Mouse (Mus musculus) midbrain, embryonic 16.5 days (tissue): ENCODE data around the gene 4933402J07Rik. TPM values are rescaled to one million over a fixed set of nuclear protein-coding genes. Genes with fewer than 3 reads are reported as not detected.

Experiments used
- ATAC-seq: fragments of 200-750 bp; cut with Nextera tagmentation; 2 replicates; pipeline ENCODE4 v1.8.0; 2017; ENCODE audit warnings: moderate TSS enrichment
- H3K27ac ChIP-seq: fragments of 300-500 bp; sonication (generic); 2 replicates; pipeline ENCODE4 v1.5.1; 2014; ENCODE audit warnings: mild to moderate bottlenecking, low read length, mixed read lengths
- H3K27me3 ChIP-seq: fragments of 300-500 bp; sonication (generic); 2 replicates; pipeline ENCODE4 v1.6.1; 2014; ENCODE audit warnings: low read depth, low read length, mixed read lengths; ENCODE audit not compliant: control insufficient read depth, insufficient read depth
- H3K36me3 ChIP-seq: fragments of 300-500 bp; sonication (generic); 2 replicates; pipeline ENCODE4 v1.6.1; 2014; ENCODE audit warnings: mild to moderate bottlenecking, low read length, moderate library complexity, mixed read lengths; ENCODE audit not compliant: control insufficient read depth, insufficient read depth
- H3K4me1 ChIP-seq: fragments of 300-500 bp; sonication (generic); 2 replicates; pipeline ENCODE4 v1.6.1; 2014; ENCODE audit warnings: mild to moderate bottlenecking, low read length, mixed read lengths; ENCODE audit not compliant: control insufficient read depth, insufficient read depth
- H3K4me2 ChIP-seq: fragments of 300-500 bp; sonication (generic); 2 replicates; pipeline ENCODE4 v1.6.1; 2014; ENCODE audit warnings: mild to moderate bottlenecking, low read length, mixed read lengths
- H3K4me3 ChIP-seq: fragments of 300-500 bp; sonication (generic); 2 replicates; pipeline ENCODE4 v1.5.1; 2014; ENCODE audit warnings: low read depth, mild to moderate bottlenecking, low read length, moderate library complexity, mixed read lengths
- H3K9ac ChIP-seq: fragments of 300-500 bp; sonication (generic); 2 replicates; pipeline ENCODE4 v1.6.1; 2014; ENCODE audit warnings: low read depth, low read length, mixed read lengths
- H3K9me3 ChIP-seq: fragments of 300-500 bp; sonication (generic); replicated peaks from 2 replicates; pipeline ENCODE4 v1.6.1; 2014; ENCODE audit warnings: mild to moderate bottlenecking, low read length, mixed read lengths; ENCODE audit not compliant: control insufficient read depth, poor library complexity, severe bottlenecking
- WGBS: fragments of 180-500 bp; shearing (Covaris S2); extraction: QIAGEN DNeasy Blood & Tissue Kit; methylation state at CpG from one replicate; pipeline ENCODE4 v1.1.7; 2014; 5-methylcytosine and 5-hydroxymethylcytosine counted together
- polyA plus RNA-seq: library from polyadenylated mRNA; unstranded; fragments of >200 nt; fragmentation: Nextera tagmentation; extraction: Ambion mirVana; gene quantifications from 2 replicates; pipeline ENCODE4 v1.2.1, GENCODE M21; 2015

Gene 4933402J07Rik
- polyA plus RNA-seq, result not detected in 2 replicates

DNA sequence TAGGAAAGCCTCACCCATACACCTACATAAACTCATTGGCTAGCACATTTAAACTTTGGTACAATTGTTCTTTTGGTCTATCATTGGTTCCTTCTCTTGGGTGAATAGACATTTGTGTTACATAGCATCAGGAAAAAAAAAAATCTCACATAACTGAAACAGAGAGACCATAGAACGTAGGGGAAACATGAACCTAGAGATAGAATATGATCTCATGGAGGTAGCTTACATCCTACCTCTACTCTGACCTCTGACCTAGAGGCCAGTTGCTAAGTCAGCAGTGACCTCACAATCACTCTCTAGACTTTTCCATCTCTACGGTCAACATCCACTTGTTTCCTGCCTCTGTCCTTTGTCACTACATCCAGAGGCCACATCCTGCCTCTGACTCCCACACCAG is at the start of gene 4933402J07Rik:
Gene 4933402J07Rik (plus strand): TSS at position 301 of the 400 bp plus-strand sequence.
- Histone ChIP-seq H3K9me3 (no peaks in the 10 kb centered on the region), H3K4me2 (no peak within 1 kb of the TSS), H3K9ac (no peak within 1 kb of the TSS), H3K27me3 (no peaks in the 10 kb centered on the region), H3K36me3 (no peaks in the 10 kb centered on the region), H3K4me3 (no peak within 1 kb of the TSS), H3K4me1 (no peaks in the 10 kb centered on the region), H3K27ac (no peak within 1 kb of the TSS)
- WGBS, result 78% methylated on average over 2 of the region's 2 CpGs
- ATAC-seq, result no peak

- Histone ChIP-seq H3K36me3 (no peaks in the 10 kb centered on the region), H3K27me3 (no peaks in the 10 kb centered on the region), H3K4me1 (no peaks in the 10 kb centered on the region), H3K9ac (no peak overlapping the region), H3K9me3 (no peaks in the 10 kb centered on the region), H3K4me3 (no peak overlapping the region), H3K4me2 (no peak overlapping the region), H3K27ac (no peak overlapping the region)
- ATAC-seq, result no peak
- 95% methylated on average over 3 of the region's 3 CpGs for WGBS
Measured at GRCm38 (mm10) chr8:87517132-87517531, 46.5 kb upstream of the 4933402J07Rik start.

DNA sequence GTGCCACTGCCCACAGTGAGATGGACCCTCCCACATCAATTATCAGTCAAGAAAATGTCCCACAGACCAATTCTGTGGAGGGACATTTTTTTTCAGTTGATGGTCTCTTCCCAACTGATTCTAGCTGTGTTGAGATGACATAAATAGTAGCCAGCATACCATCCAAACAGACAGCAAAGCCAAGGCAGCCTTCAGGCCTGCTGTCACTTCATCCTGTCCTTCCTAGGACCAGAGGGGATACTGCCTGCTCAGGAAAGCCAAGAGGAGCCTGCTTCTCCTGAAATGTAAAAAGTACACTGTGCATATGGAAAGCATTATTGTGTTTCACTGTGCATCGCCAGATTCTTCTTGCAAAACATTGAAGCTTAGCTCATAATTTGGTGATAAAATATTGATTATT is 38.6 kb upstream of the 4933402J07Rik start:
- Histone ChIP-seq H3K9ac (no peak overlapping the region), H3K4me3 (no peak overlapping the region), H3K36me3 (no peaks in the 10 kb centered on the region), H3K27ac (no peak overlapping the region), H3K4me1 (no peaks in the 10 kb centered on the region), H3K4me2 (no peak overlapping the region), H3K9me3 (no peaks in the 10 kb centered on the region), H3K27me3 (no peaks in the 10 kb centered on the region)
- ATAC-seq, result no peak
- 91% methylated on average over 1 of the region's 1 CpGs for WGBS

DNA sequence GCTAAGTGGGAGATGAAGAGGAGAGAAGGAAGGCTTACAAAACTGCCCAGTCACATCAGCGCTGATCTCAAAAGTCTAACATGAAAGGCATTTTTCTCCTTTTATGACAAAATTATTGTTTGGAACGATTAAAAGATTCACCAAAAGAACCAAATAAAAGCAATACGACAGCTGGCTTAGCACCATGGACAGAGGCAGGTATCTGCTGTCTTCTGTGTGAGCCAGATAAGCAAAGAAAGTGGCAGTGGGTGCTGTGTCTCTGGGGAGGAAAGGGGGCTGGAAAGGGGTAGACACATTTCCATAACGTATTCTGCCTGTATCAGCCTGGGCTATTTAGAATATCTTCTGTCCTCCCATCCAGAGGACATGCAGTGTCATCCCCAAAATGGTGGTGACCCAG is 32.5 kb upstream of the 4933402J07Rik start:
- no peak overlapping the region for H3K4me2 ChIP-seq
- 68% methylated on average over 4 of the region's 4 CpGs for WGBS
- H3K36me3 ChIP-seq, result no peaks in the 10 kb centered on the region
- H3K27ac ChIP-seq, result no peak overlapping the region
- H3K9me3 ChIP-seq, result no peaks in the 10 kb centered on the region
- H3K4me1 ChIP-seq, result no peaks in the 10 kb centered on the region
- no peak overlapping the region for H3K4me3 ChIP-seq
- H3K27me3 ChIP-seq, result no peaks in the 10 kb centered on the region
- ATAC-seq, result no peak
- H3K9ac ChIP-seq, result no peak overlapping the region

DNA sequence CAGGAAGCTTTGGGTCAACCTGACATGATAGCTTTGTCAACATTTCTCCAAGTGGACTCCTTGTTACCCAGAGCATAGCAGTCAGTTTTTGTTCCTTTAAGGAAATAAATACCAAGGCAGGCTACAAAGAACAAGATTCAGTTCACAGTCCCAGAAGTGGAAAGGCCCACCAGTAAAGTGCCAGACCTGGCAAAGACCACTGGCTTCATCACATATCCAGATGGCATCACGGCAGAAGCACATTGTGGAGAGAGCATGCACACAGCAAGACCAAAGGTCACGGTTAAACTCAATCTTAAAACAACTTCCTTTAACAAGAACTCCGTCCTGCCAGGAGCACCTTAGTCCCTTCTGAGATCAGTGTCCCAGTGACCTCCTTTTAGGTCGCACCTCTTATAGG is 30.2 kb upstream of the 4933402J07Rik start:
- 85% methylated on average over 4 of the region's 4 CpGs for WGBS
- Histone ChIP-seq H3K27me3 (no peaks in the 10 kb centered on the region), H3K4me1 (no peaks in the 10 kb centered on the region; the same call in 1 of the 2 replicates), H3K36me3 (no peaks in the 10 kb centered on the region), H3K4me2 (no peak overlapping the region), H3K9ac (no peak overlapping the region), H3K27ac (no peak overlapping the region), H3K4me3 (no peak overlapping the region), H3K9me3 (no peaks in the 10 kb centered on the region)
- ATAC-seq, result no peak

DNA sequence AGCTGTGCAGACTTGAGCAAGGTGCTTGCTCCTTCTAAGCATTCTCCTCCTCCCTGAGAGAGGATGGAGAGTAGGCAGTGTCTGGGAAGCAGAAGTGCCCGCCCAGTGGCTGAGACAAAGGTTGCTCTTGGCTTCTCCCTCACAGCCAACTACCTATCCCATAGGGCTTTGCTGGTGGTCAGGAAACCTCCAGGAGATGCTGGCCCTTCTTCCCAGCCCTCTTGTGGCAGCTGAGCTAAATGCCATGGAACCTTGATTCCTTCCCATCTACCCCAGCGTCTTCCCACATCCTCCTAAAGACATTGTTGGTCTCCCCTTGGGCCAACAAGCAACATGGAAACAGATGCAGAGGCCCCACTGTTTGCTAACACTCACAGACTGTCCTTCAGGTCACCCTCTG is 28.8 kb upstream of the 4933402J07Rik start:
- peaks cover under 1% of the 10 kb centered on the region; the same call in 1 of the 2 replicates for H3K4me1 ChIP-seq
- no peak for ATAC-seq
- no peaks in the 10 kb centered on the region for H3K27me3 ChIP-seq
- no peaks in the 10 kb centered on the region for H3K36me3 ChIP-seq
- H3K27ac ChIP-seq, result no peak overlapping the region
- no peak overlapping the region for H3K9ac ChIP-seq
- H3K9me3 ChIP-seq, result no peaks in the 10 kb centered on the region
- no peak overlapping the region for H3K4me3 ChIP-seq
- WGBS, result 41% methylated on average over 2 of the region's 2 CpGs
- no peak overlapping the region for H3K4me2 ChIP-seq

- peak overlapping the region; percentile 12; the same call in 1 of the 2 replicates for H3K4me3 ChIP-seq
Measured at GRCm38 (mm10) chr8:87536615-87537329, 26.9 kb upstream of the 4933402J07Rik start.

GRCm38 (mm10) chr8:87539829-87540394 is 23.7 kb upstream of the 4933402J07Rik start:
- 12% methylated on average over 15 of the region's 15 CpGs for WGBS
- ATAC-seq, result peak; percentile 69
- H3K9ac ChIP-seq, result peak overlapping the region; percentile 27; the same call in 1 of the 2 replicates

More at GRCm38 (mm10) chr8:87536615-87537329, 26.9 kb upstream of the 4933402J07Rik start:
- 9% methylated on average over 23 of the region's 23 CpGs for WGBS
- peak overlapping the region; percentile 54 for H3K4me2 ChIP-seq
- H3K27ac ChIP-seq, result no peak overlapping the region
- peak; percentile 74 for ATAC-seq
- H3K9me3 ChIP-seq, result no peaks in the 10 kb centered on the region
- H3K4me1 ChIP-seq, result peaks cover 8% of the 10 kb centered on the region; the same call in 1 of the 2 replicates
- no peak overlapping the region for H3K9ac ChIP-seq
- H3K27me3 ChIP-seq, result no peaks in the 10 kb centered on the region
- H3K36me3 ChIP-seq, result no peaks in the 10 kb centered on the region

DNA sequence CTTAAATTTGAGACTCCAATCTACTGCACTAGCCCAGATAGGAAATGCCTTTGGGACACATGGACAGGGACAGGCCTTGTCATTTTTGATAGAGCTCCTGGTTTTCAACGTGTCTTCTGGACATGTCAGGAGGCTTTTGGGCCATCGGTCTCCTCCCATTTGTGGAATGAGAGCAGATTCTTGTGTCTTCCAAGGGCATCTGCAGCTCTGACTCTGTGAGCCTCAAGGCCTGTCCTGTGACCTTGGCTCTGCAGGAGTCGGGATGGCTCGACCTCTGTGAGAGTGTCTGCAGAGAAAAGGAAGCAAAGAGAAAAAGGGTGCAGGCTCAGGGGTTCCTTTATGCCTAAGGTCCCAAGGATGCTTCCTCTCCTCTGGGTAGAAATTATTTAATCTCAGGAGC is 13.8 kb upstream of the 4933402J07Rik start:
- Histone ChIP-seq H3K27ac (no peak overlapping the region), H3K36me3 (no peaks in the 10 kb centered on the region), H3K9ac (no peak overlapping the region), H3K9me3 (no peaks in the 10 kb centered on the region), H3K4me3 (no peak overlapping the region), H3K4me1 (no peaks in the 10 kb centered on the region), H3K27me3 (no peaks in the 10 kb centered on the region), H3K4me2 (no peak overlapping the region)
- ATAC-seq, result no peak
- 80% methylated on average over 4 of the region's 4 CpGs for WGBS

More at GRCm38 (mm10) chr8:87539829-87540394, 23.7 kb upstream of the 4933402J07Rik start:
- H3K4me2 ChIP-seq, result peak overlapping the region; percentile 52
- H3K4me3 ChIP-seq, result peak overlapping the region; percentile 24
- peaks cover 8% of the 10 kb centered on the region; the same call in 1 of the 2 replicates for H3K4me1 ChIP-seq
- H3K27ac ChIP-seq, result no peak overlapping the region
- H3K27me3 ChIP-seq, result no peaks in the 10 kb centered on the region
- no peaks in the 10 kb centered on the region for H3K36me3 ChIP-seq
- H3K9me3 ChIP-seq, result no peaks in the 10 kb centered on the region
